Mouse (Mus musculus) C3H10T1/2 (cell line): ENCODE results near the gene Taf4. TPM values are rescaled to one million over a fixed set of nuclear protein-coding genes. Genes with fewer than 3 reads are reported as not detected.

Experiments used
- polyA plus RNA-seq, 2 experiments: library from polyadenylated mRNA; unstranded; fragments of >200 nt; fragmentation: generic; extraction: Trizol; gene quantifications; one replicate each; pipeline ENCODE4 v1.2.1; 2012; ENCODE audit warnings: missing spikeins in 2 of 2

Gene Taf4
- 1 to 10 TPM in 1 of 2 experiments, under 1 TPM in 1; 0.66 to 3.9 TPM for polyA plus RNA-seq

DNA sequence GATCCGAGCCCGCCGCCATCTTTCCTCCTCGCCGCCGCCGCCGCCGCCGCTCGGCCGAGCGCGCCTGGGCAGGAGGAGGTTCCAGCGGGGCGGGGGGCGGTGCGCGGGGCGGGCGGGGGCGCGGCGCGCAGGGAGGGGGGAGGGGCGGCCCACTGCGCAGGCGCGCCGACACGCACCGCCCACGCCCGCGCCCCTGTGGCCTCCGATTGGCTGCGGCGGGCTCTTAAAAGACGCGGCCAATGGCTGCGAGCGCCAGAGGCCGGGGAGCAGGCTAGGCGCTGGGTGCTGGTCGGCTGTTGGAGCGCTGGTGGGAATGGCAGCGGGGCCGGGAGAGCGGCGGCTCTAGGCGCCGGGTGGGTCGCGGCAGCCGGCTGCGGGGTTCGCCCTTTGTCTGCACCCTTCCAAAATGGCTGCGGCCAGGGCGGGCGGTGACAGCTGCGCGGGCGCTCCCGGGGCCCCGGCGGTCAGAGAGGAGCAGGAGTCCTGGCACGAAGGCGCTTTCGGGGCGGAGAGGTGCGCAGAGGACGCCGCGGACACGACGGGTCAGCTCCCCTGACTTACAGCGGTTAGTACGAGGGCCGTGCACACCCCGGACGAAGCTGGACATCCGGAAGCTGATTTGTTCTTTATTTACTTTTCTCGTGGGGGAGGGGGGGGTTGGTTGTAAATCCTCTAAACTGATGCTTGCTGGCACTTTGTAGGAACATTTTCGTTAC, at the start of gene Taf4:
Taf4 (minus strand) TSS at position 19 of the 716 bp plus-strand sequence.

DNA sequence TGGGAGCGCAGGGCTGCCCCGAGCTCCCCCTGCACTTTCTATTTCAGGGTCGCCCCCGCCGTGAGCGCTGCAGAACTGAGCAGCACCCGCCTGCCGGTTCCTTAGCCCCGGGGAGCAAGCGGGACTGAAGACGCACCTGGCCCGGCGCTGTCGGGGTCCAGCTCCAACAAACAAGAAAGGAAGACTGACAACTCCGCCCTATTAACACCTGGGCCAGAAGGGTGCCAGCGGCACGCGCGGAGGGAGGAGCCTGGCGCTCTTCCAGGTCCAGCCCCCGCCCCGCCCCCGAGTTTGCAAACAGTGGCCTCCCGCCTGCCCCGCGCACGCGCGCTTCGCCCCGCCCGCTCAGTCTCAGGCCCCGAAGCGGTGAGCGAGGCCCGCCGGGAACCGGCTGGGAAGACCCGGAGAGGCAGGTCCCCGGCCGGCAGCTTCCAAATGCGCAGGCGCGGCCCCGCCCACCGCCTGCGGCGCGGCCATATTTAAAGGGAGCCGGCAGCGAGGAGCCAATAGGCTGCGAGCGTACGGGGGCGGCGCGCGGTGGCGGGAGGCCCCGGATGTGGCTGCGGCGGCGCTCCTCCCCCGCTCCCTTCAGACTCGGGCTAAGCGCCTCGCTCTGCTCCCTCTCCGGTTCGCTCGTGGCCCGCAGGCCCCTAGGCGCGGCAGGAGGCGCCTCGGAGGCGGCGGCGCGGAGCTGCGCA, 48.1 kb upstream of the Taf4 start, which contains the start of gene Lsm14b:
Lsm14b (plus strand) TSS at position 587 of the 698 bp plus-strand sequence.

Other genes with a start within 250 kb of the Taf4 start
- 10 to 100 TPM in 1 of 2 experiments, 1 to 10 TPM in 1; 9.8 to 26.9 TPM for gene Lsm14b, start 48.3 kb upstream of the Taf4 start, polyA plus RNA-seq
- 100 to 1,000 TPM; 334 to 547 TPM for gene Psma7, start 65.8 kb upstream of the Taf4 start, polyA plus RNA-seq
- 1 to 10 TPM in 1 of 2 experiments, under 1 TPM in 1; 0.08 to 1.6 TPM for gene Ss18l1, start 65.9 kb upstream of the Taf4 start, polyA plus RNA-seq
- 10 to 100 TPM in 1 of 2 experiments, 1 to 10 TPM in 1; 10.0 to 15.7 TPM for gene Mtg2, start 93.9 kb upstream of the Taf4 start, polyA plus RNA-seq
- under 1 TPM in 1 of 2 experiments, not detected in 1; 0.07 TPM for gene Hrh3, start 127.8 kb upstream of the Taf4 start, polyA plus RNA-seq
- gene Osbpl2, start 142.7 kb upstream of the Taf4 start, polyA plus RNA-seq, result 10 to 100 TPM in 1 of 2 experiments, 1 to 10 TPM in 1; 4.6 to 23.6 TPM
- 100 to 1,000 TPM; 108 to 168 TPM for gene Adrm1, start 194.8 kb upstream of the Taf4 start, polyA plus RNA-seq
- 1 to 10 TPM; 5.8 to 9.6 TPM for gene Lama5, start 249.2 kb upstream of the Taf4 start, polyA plus RNA-seq